Mouse (Mus musculus) retina, postnatal 1 day (tissue): ENCODE data around the gene Gpatch11.
"Not testable (repeated sequence)": the region's sequence is repeated elsewhere in the genome, so short reads cannot be mapped to it uniquely, and the experiment has no call there.

Experiments used
- DNase-seq: peaks from one replicate; pipeline ENCODE4 v3.0.0-alpha.2; 2012

Gene Gpatch11

GRCm38 (mm10) chr17:78834856-78835835 is at the start of gene Gpatch11, which contains the start of gene Heatr5b:
TSS of gene Gpatch11 (plus strand) at chr17:78835567.
TSS of gene Heatr5b (minus strand) at chr17:78835364.
- peak; percentile 99 for DNase-seq

DNA sequence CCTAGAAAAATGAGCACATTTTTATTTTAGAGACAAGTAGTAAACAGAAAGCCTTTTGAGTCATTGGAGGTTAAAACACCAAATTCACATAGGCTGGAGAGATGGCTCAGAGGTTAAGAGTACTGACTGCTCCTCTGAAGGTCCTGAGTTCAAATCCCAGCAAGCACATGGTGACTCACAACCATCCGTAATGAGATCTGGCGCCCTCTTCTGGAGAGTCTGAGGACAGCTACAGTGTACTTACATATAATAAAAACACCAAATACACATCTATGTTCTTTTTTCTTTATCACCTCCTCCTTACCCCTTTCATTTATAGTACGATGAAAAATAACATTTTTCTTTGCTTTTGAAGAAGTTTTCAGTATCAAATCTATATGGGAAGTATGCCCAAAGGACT is 47.1 kb upstream of the Gpatch11 start:
- not testable (repeated sequence) for DNase-seq

GRCm38 (mm10) chr17:78791068-78791689 is 44.2 kb upstream of the Gpatch11 start:
- no peak for DNase-seq

GRCm38 (mm10) chr17:78791690-78792070 is 43.7 kb upstream of the Gpatch11 start:
- DNase-seq: no peak

DNA sequence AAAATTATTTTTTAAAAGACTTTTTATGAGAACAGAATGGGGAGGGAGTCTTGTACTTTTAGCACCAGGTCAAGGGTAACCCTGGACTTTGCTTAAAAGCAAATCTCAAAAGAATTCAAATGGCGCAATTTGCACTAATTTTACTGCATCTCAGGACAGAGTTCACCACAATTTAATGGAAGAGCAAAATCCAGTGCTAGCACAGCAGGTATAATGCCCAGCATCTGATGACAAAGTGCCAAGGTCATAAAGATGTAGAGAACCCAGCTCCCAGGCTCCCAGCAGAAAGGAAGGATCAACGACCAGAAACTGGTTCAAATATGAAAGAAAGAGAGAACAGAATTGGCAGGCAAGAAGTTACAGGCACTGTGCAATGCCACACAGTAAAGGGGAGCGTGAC is 43.2 kb upstream of the Gpatch11 start:
- no peak for DNase-seq

- DNase-seq: no peak
Measured at GRCm38 (mm10) chr17:78794390-78794789, 41.0 kb upstream of the Gpatch11 start.

- no peak for DNase-seq
Measured at GRCm38 (mm10) chr17:78797222-78797621, 38.1 kb upstream of the Gpatch11 start.

GRCm38 (mm10) chr17:78809019-78809418 is 26.3 kb upstream of the Gpatch11 start:
- DNase-seq: peak; percentile 56

GRCm38 (mm10) chr17:78809582-78809981 is 25.8 kb upstream of the Gpatch11 start:
- DNase-seq: no peak

DNA sequence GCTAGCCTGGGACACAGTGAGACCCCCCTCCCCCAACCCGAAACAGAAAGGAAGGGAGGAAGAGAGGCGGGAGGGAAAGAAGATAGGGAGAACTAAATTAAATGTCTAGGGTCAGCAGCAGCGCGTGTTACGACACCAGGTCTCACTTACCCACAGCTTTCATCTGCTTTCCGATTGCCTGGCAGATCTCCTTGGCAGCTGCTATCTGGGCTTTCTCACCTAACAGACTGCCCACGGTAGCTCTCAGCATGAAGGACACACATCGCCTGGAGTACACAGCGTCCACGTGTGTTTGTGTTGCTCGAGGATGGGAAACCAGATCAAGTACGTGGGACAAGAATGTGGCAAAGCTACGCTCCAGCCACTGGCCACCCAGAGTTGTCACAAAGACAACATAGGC is 11.0 kb upstream of the Gpatch11 start:
- DNase-seq: no peak

DNA sequence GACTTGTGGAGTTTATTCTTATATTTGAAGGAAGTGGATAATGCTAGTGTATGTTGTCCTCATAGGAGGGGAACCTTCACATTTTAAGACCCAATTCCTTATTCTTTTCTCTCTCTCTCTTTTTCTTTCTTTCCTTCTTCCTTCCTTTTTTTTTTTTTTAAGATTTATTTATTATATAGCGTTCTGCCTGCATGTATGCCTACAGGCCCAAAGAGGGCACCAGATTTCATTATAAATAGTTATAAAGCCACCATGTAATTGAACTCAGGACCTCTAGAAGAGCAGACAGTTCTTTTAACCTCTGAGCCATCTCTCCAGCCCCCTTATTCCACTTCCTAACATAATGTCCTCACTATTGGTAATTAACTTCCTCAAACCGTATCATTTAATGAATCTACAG is 689 bp downstream of the Gpatch11 start:
- peak; percentile 14 for DNase-seq

- DNase-seq: no peak
Measured at GRCm38 (mm10) chr17:78842271-78842928, 7.0 kb downstream of the Gpatch11 start.

GRCm38 (mm10) chr17:78856243-78856642 is 20.9 kb downstream of the Gpatch11 start:
- no peak for DNase-seq

GRCm38 (mm10) chr17:78873886-78874285 is 38.5 kb downstream of the Gpatch11 start:
- DNase-seq: no peak

DNA sequence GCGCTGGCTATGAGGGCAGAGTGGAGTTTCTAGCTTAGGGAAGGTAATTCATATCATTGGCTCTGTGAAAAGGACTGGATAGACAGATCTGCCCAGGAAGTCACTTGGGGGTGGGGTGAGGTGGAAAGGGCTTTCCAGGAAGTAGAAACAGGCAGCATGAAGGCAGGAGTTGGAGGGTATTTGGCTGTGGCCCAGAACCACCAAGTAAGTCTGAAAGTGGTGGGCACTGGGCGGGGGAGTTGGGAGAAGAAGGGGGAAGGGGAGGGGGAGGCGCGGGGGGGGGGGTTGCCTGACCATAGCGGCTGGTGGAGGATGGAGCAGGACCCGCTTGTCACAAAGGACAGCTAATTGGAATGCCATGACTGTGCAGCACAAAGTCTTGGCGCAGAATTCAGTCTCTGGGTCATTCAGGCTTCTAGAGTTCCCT is 46.5 kb downstream of the Gpatch11 start:
- peak; percentile 59 for DNase-seq

GRCm38 (mm10) chr17:78882401-78883112 is 47.2 kb downstream of the Gpatch11 start, which contains the start of gene Eif2ak2:
TSS of gene Eif2ak2 (minus strand) at chr17:78882573.
- peak; percentile 68 for DNase-seq

GRCm38 (mm10) chr17:78883291-78883690 is 47.9 kb downstream of the Gpatch11 start:
- no peak for DNase-seq

GRCm38 (mm10) chr17:78885286-78886065 is 50.1 kb downstream of the Gpatch11 start:
- DNase-seq: no peak

GRCm38 (mm10) chr17:78888554-78888953 is 53.2 kb downstream of the Gpatch11 start:
- DNase-seq: no peak

GRCm38 (mm10) chr17:78889184-78889583 is 53.8 kb downstream of the Gpatch11 start:
- DNase-seq: no peak

DNA sequence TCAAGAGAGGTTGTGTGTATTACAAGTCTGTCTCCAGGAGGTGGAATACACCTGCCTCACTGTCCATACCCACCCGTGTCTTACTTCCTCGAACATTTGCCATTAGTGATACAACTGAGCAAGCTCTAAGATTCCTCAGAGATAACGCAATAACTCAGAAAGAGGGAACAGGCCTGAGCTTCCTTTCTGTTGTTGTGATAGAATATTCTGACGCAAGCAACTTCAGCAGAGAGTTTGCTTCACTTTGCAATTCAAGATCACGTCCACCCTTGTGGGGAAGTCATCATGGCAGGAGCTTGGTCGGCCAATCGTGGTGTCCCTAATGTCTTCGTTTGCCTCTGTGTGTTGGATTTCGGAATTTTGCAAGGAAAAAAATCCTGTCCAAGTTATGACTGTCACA is 55.7 kb downstream of the Gpatch11 start:
- DNase-seq: no peak

DNA sequence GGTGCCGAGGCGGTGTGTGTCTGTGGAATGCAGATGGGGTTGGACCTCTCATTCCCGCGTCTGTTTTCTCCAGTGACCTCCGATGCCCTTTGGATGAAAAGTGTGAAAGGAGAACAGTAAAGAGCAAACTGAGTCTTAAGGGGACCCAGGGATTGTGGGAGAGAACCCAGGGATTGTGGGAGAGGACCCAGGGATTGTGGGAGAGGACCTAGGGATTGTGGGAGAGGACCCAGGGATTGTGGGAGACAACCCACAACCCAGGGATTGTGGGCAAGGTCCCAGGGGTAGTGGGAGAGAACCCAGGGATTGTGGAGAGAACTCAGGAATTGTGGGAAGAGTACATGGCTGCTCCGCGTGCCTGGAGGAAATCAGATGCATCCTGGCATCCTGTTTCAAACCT is 59.6 kb downstream of the Gpatch11 start:
- DNase-seq: no peak
